Mouse (Mus musculus): ENCODE measurements at regions not wholly inside any gene's neighbourhood (a gene's known extent, or its start where the extent isn't known, plus 50 kb on each side); places are given as distances from the start of the nearest gene placed in this dataset.

- 56% methylated on average over 3 of the region's 3 CpGs for WGBS (ENCODE audit: insufficient replicate concordance)
- Histone ChIP-seq H3K27me3 (no peaks in the 10 kb centered on the region), H3K36me3 (no peaks in the 10 kb centered on the region), H3K4me1 (replicated peaks) (no peaks in the 10 kb centered on the region), H3K27ac (no peak overlapping the region), H3K4me3 (replicated peaks) (no peak overlapping the region), H3K9ac (no peak overlapping the region), H3K9me3 (replicated peaks) (peaks cover 46% of the 10 kb centered on the region), H3K4me2 (no peak overlapping the region)
- ATAC-seq (ENCODE audit: low read depth): peak; percentile 44
- DNase-seq: no peak
Observed at GRCm38 (mm10) chr16:3231566-3231965, 359.3 kb upstream of the Olfr161 start.

GRCm38 (mm10) chr16:3232610-3233009 lies 358.2 kb upstream of the Olfr161 start:
- Histone ChIP-seq H3K27me3 (no peaks in the 10 kb centered on the region), H3K4me2 (no peak overlapping the region), H3K27ac (no peak overlapping the region), H3K36me3 (no peaks in the 10 kb centered on the region), H3K4me1 (replicated peaks) (no peaks in the 10 kb centered on the region), H3K4me3 (replicated peaks) (no peak overlapping the region), H3K9ac (no peak overlapping the region), H3K9me3 (replicated peaks) (peaks cover 48% of the 10 kb centered on the region)
- ATAC-seq (ENCODE audit: low read depth) (peak; percentile 35; the same call in 1 of the 2 replicates), DNase-seq (no peak)
- 28% methylated on average over 2 of the region's 2 CpGs for WGBS (ENCODE audit: insufficient replicate concordance)

GRCm38 (mm10) chr16:3234063-3234462 lies 356.8 kb upstream of the Olfr161 start:
- no peaks in the 10 kb centered on the region for H3K4me1 ChIP-seq (replicated peaks)
- H3K27me3 ChIP-seq: no peaks in the 10 kb centered on the region
- no peak overlapping the region for H3K27ac ChIP-seq
- no peak for DNase-seq
- peaks cover 58% of the 10 kb centered on the region for H3K9me3 ChIP-seq (replicated peaks)
- no peak overlapping the region for H3K4me3 ChIP-seq (replicated peaks)
- ATAC-seq (ENCODE audit: low read depth): peak; percentile 16; the same call in 1 of the 2 replicates
- no peak overlapping the region for H3K9ac ChIP-seq
- no peaks in the 10 kb centered on the region for H3K36me3 ChIP-seq
- WGBS (ENCODE audit: insufficient replicate concordance): 33% methylated on average over 2 of the region's 2 CpGs
- no peak overlapping the region for H3K4me2 ChIP-seq

- Histone ChIP-seq H3K9me3 (replicated peaks) (peaks cover 36% of the 10 kb centered on the region), H3K36me3 (no peaks in the 10 kb centered on the region), H3K4me1 (replicated peaks) (no peaks in the 10 kb centered on the region), H3K4me3 (replicated peaks) (no peak overlapping the region), H3K27ac (no peak overlapping the region), H3K9ac (no peak overlapping the region), H3K4me2 (no peak overlapping the region), H3K27me3 (no peaks in the 10 kb centered on the region)
- peak; percentile 29 for ATAC-seq (ENCODE audit: low read depth)
- no peak for DNase-seq
- WGBS (ENCODE audit: insufficient replicate concordance): 44% methylated on average over 5 of the region's 5 CpGs
Observed at GRCm38 (mm10) chr16:3240982-3241719, 349.7 kb upstream of the Olfr161 start.

GRCm38 (mm10) chr16:3241939-3242338 lies 348.9 kb upstream of the Olfr161 start:
- Histone ChIP-seq H3K36me3 (no peaks in the 10 kb centered on the region), H3K27me3 (no peaks in the 10 kb centered on the region), H3K9me3 (replicated peaks) (peaks cover 36% of the 10 kb centered on the region), H3K4me1 (replicated peaks) (no peaks in the 10 kb centered on the region), H3K9ac (no peak overlapping the region), H3K4me3 (replicated peaks) (no peak overlapping the region), H3K4me2 (no peak overlapping the region), H3K27ac (no peak overlapping the region)
- WGBS (ENCODE audit: insufficient replicate concordance): 48% methylated on average over 1 of the region's 1 CpGs
- ATAC-seq (ENCODE audit: low read depth): no peak
- DNase-seq: no peak

GRCm38 (mm10) chr16:3246422-3246821 lies 344.4 kb upstream of the Olfr161 start:
- ATAC-seq (ENCODE audit: low read depth): peak; percentile 35; the same call in 1 of the 2 replicates
- no peak for DNase-seq
- no peak overlapping the region for H3K27ac ChIP-seq

GRCm38 (mm10) chr16:3247006-3247754 lies 343.7 kb upstream of the Olfr161 start:
- H3K9me3 ChIP-seq (replicated peaks): peaks cover 4% of the 10 kb centered on the region; the same call in 1 of the 2 replicates
- no peak overlapping the region for H3K9ac ChIP-seq
- no peak for ATAC-seq (ENCODE audit: low read depth)
- H3K4me2 ChIP-seq: no peak overlapping the region
- no peaks in the 10 kb centered on the region for H3K4me1 ChIP-seq (replicated peaks)
- H3K27ac ChIP-seq: no peak overlapping the region
- H3K4me3 ChIP-seq (replicated peaks): no peak overlapping the region
- no peaks in the 10 kb centered on the region for H3K36me3 ChIP-seq
- no peaks in the 10 kb centered on the region for H3K27me3 ChIP-seq
- 28% methylated on average over 2 of the region's 2 CpGs for WGBS (ENCODE audit: insufficient replicate concordance)
- no peak for DNase-seq

More at GRCm38 (mm10) chr16:3246422-3246821, 344.4 kb upstream of the Olfr161 start:
- Histone ChIP-seq H3K9me3 (replicated peaks) (peaks cover 4% of the 10 kb centered on the region; the same call in 1 of the 2 replicates), H3K27me3 (no peaks in the 10 kb centered on the region), H3K4me1 (replicated peaks) (no peaks in the 10 kb centered on the region), H3K9ac (no peak overlapping the region), H3K36me3 (no peaks in the 10 kb centered on the region), H3K4me2 (no peak overlapping the region), H3K4me3 (replicated peaks) (no peak overlapping the region)

- ATAC-seq (ENCODE audit: low read depth) (no peak), DNase-seq (no peak)
- WGBS (ENCODE audit: insufficient replicate concordance): 42% methylated on average over 2 of the region's 2 CpGs
- peaks cover 4% of the 10 kb centered on the region; the same call in 1 of the 2 replicates for H3K9me3 ChIP-seq (replicated peaks)
- no peaks in the 10 kb centered on the region for H3K36me3 ChIP-seq
- H3K27me3 ChIP-seq: no peaks in the 10 kb centered on the region
- H3K4me3 ChIP-seq (replicated peaks): no peak overlapping the region
- H3K9ac ChIP-seq: no peak overlapping the region
- no peak overlapping the region for H3K27ac ChIP-seq
- H3K4me1 ChIP-seq (replicated peaks): no peaks in the 10 kb centered on the region
- H3K4me2 ChIP-seq: no peak overlapping the region
Observed at GRCm38 (mm10) chr16:3247755-3248110, 343.1 kb upstream of the Olfr161 start.

GRCm38 (mm10) chr16:3253885-3254284 lies 337.0 kb upstream of the Olfr161 start:
- ATAC-seq (ENCODE audit: low read depth) (no peak), DNase-seq (no peak)
- H3K4me3 ChIP-seq (replicated peaks): no peak overlapping the region
- H3K4me2 ChIP-seq: no peak overlapping the region
- no peak overlapping the region for H3K9ac ChIP-seq
- peaks cover 11% of the 10 kb centered on the region; the same call in 1 of the 2 replicates for H3K9me3 ChIP-seq (replicated peaks)
- no peak overlapping the region for H3K27ac ChIP-seq
- H3K4me1 ChIP-seq (replicated peaks): no peaks in the 10 kb centered on the region
- WGBS (ENCODE audit: insufficient replicate concordance): 34% methylated on average over 1 of the region's 1 CpGs
- no peaks in the 10 kb centered on the region for H3K27me3 ChIP-seq
- H3K36me3 ChIP-seq: no peaks in the 10 kb centered on the region

GRCm38 (mm10) chr16:3256051-3256450 lies 334.8 kb upstream of the Olfr161 start:
- Histone ChIP-seq H3K9me3 (replicated peaks) (peaks cover 11% of the 10 kb centered on the region; the same call in 1 of the 2 replicates), H3K27ac (no peak overlapping the region), H3K36me3 (no peaks in the 10 kb centered on the region), H3K9ac (no peak overlapping the region), H3K4me3 (replicated peaks) (no peak overlapping the region), H3K4me2 (no peak overlapping the region), H3K27me3 (no peaks in the 10 kb centered on the region), H3K4me1 (replicated peaks) (no peaks in the 10 kb centered on the region)
- DNase-seq: no peak
- ATAC-seq (ENCODE audit: low read depth): no peak

- H3K36me3 ChIP-seq: no peaks in the 10 kb centered on the region
- no peak overlapping the region for H3K9ac ChIP-seq
- DNase-seq (no peak), ATAC-seq (ENCODE audit: low read depth) (no peak)
- H3K4me3 ChIP-seq (replicated peaks): no peak overlapping the region
- no peaks in the 10 kb centered on the region for H3K27me3 ChIP-seq
- H3K27ac ChIP-seq: no peak overlapping the region
- H3K4me2 ChIP-seq: no peak overlapping the region
- H3K9me3 ChIP-seq (replicated peaks): peaks cover 20% of the 10 kb centered on the region; the same call in 1 of the 2 replicates
- WGBS (ENCODE audit: insufficient replicate concordance): 69% methylated on average over 1 of the region's 1 CpGs
- no peaks in the 10 kb centered on the region for H3K4me1 ChIP-seq (replicated peaks)
Observed at GRCm38 (mm10) chr16:3265351-3265750, 325.5 kb upstream of the Olfr161 start.
